Mouse (Mus musculus) ES-Bruce4 (cell line): ENCODE data around the gene Tsnax. TPM values are rescaled to one million over a fixed set of nuclear protein-coding genes. Genes with fewer than 3 reads are reported as not detected.

Experiments used
- H3K27ac ChIP-seq: 2 replicates; pipeline ENCODE4 v1.5.1; 2012; ENCODE audit warnings: low read length, inconsistent platforms; ENCODE audit not compliant: insufficient read depth
- H3K27me3 ChIP-seq: 2 replicates; pipeline ENCODE4 v1.6.1; 2012; ENCODE audit warnings: mild to moderate bottlenecking, low read length, inconsistent platforms; ENCODE audit not compliant: control insufficient read depth, poor library complexity, insufficient read depth, severe bottlenecking
- H3K36me3 ChIP-seq: 2 replicates; pipeline ENCODE4 v1.6.1; 2012; ENCODE audit warnings: inconsistent platforms, mild to moderate bottlenecking, low read length, moderate library complexity; ENCODE audit not compliant: control insufficient read depth, poor library complexity, insufficient read depth, severe bottlenecking
- H3K4me1 ChIP-seq: one replicate; pipeline ENCODE4 v1.8.1; 2011; ENCODE audit warnings: low read length; ENCODE audit not compliant: control insufficient read depth, insufficient read depth
- H3K4me3 ChIP-seq: 2 replicates; pipeline ENCODE4 v1.5.1; 2011; ENCODE audit warnings: low read depth, mild to moderate bottlenecking, low read length
- H3K9ac ChIP-seq: 2 replicates; pipeline ENCODE4 v1.6.1; 2012; ENCODE audit warnings: low read depth, mild to moderate bottlenecking, inconsistent platforms; ENCODE audit not compliant: poor library complexity, severe bottlenecking
- H3K9me3 ChIP-seq: replicated peaks from 2 replicates; pipeline ENCODE4 v1.6.1; 2012; ENCODE audit warnings: mild to moderate bottlenecking, low read length, inconsistent platforms; ENCODE audit not compliant: control insufficient read depth, poor library complexity, insufficient read depth, severe bottlenecking
- CTCF ChIP-seq: IDR thresholded peaks from one replicate; pipeline ENCODE4 v1.8.1; 2011; ENCODE audit warnings: low read depth, low read length
- EP300 ChIP-seq: IDR thresholded peaks from 2 replicates; pipeline ENCODE4 v1.6.1; 2011; ENCODE audit warnings: low read depth, low read length; ENCODE audit not compliant: insufficient read depth
- POLR2A ChIP-seq: IDR thresholded peaks from one replicate; pipeline ENCODE4 v1.8.1; 2011; ENCODE audit warnings: low read length; ENCODE audit not compliant: insufficient read depth
- polyA plus RNA-seq: library from polyadenylated mRNA; stranded (reverse); fragments of >200 nt; gene quantifications from 2 replicates; pipeline ENCODE4 v1.2.4, GENCODE M21; 2011; ENCODE audit warnings: low read depth; ENCODE audit not compliant: missing spikeins, insufficient read depth, insufficient read length

Gene Tsnax
- polyA plus RNA-seq, 1 experiment: 51.2 TPM

GRCm38 (mm10) chr8:125069304-125069703 lies 56.5 kb downstream of the Tsnax start:
- no peak overlapping the region for H3K27ac ChIP-seq
- TF ChIP-seq EP300 (no peak), POLR2A (no peak), CTCF (no peak)
- no peaks in the 10 kb centered on the region for H3K9me3 ChIP-seq
- H3K9ac ChIP-seq: no peak overlapping the region
- H3K4me3 ChIP-seq: no peak overlapping the region
- H3K27me3 ChIP-seq: no peaks in the 10 kb centered on the region
- no peaks in the 10 kb centered on the region for H3K4me1 ChIP-seq
- no peaks in the 10 kb centered on the region for H3K36me3 ChIP-seq

GRCm38 (mm10) chr8:125069733-125070132 lies 56.9 kb downstream of the Tsnax start:
- H3K9ac ChIP-seq: no peak overlapping the region
- no peak overlapping the region for H3K27ac ChIP-seq
- H3K4me3 ChIP-seq: no peak overlapping the region
- no peaks in the 10 kb centered on the region for H3K9me3 ChIP-seq
- no peaks in the 10 kb centered on the region for H3K4me1 ChIP-seq
- TF ChIP-seq POLR2A (no peak), EP300 (no peak), CTCF (no peak)
- no peaks in the 10 kb centered on the region for H3K36me3 ChIP-seq
- H3K27me3 ChIP-seq: no peaks in the 10 kb centered on the region

- Histone ChIP-seq H3K27ac (no peak overlapping the region), H3K4me1 (no peaks in the 10 kb centered on the region), H3K4me3 (no peak overlapping the region), H3K27me3 (no peaks in the 10 kb centered on the region), H3K9ac (no peak overlapping the region), H3K9me3 (no peaks in the 10 kb centered on the region), H3K36me3 (no peaks in the 10 kb centered on the region)
- no peak for TF ChIP-seq EP300
- TF ChIP-seq CTCF: no peak
- TF ChIP-seq POLR2A: no peak
Observed at GRCm38 (mm10) chr8:125074141-125074540, 61.3 kb downstream of the Tsnax start.

- Histone ChIP-seq H3K36me3 (no peaks in the 10 kb centered on the region), H3K4me3 (no peak overlapping the region), H3K9ac (no peak overlapping the region), H3K27me3 (no peaks in the 10 kb centered on the region), H3K9me3 (no peaks in the 10 kb centered on the region), H3K4me1 (no peaks in the 10 kb centered on the region), H3K27ac (no peak overlapping the region)
- TF ChIP-seq CTCF (no peak), POLR2A (no peak), EP300 (no peak)
Observed at GRCm38 (mm10) chr8:125074581-125074980, 61.8 kb downstream of the Tsnax start.

- Histone ChIP-seq H3K4me1 (no peaks in the 10 kb centered on the region), H3K9ac (no peak overlapping the region), H3K9me3 (no peaks in the 10 kb centered on the region), H3K4me3 (no peak overlapping the region), H3K27me3 (no peaks in the 10 kb centered on the region), H3K27ac (no peak overlapping the region), H3K36me3 (no peaks in the 10 kb centered on the region)
- no peak for TF ChIP-seq POLR2A
- no peak for TF ChIP-seq CTCF
- TF ChIP-seq EP300: no peak
Observed at GRCm38 (mm10) chr8:125075389-125075788, 62.6 kb downstream of the Tsnax start.

- H3K27ac ChIP-seq: no peak overlapping the region
- TF ChIP-seq CTCF (no peak), EP300 (no peak), POLR2A (no peak)
- H3K9ac ChIP-seq: no peak overlapping the region
- H3K4me1 ChIP-seq: no peaks in the 10 kb centered on the region
- H3K36me3 ChIP-seq: no peaks in the 10 kb centered on the region
- no peaks in the 10 kb centered on the region for H3K27me3 ChIP-seq
- no peak overlapping the region for H3K4me3 ChIP-seq
- H3K9me3 ChIP-seq: no peaks in the 10 kb centered on the region
Observed at GRCm38 (mm10) chr8:125077326-125077725, 64.5 kb downstream of the Tsnax start.
